Mouse (Mus musculus) kidney, postnatal 0 days (tissue): ENCODE results near the gene Pglyrp2. TPM values are rescaled to one million over a fixed set of nuclear protein-coding genes. Genes with fewer than 3 reads are reported as not detected.
A peak's percentile ranks its signal among the peaks of the same experiment; 100 is the strongest.

ENCODE experiments used
- ATAC-seq: fragments of 200-750 bp; cut with Nextera tagmentation; replicated peaks from 2 replicates; pipeline ENCODE4 v1.8.0; 2017; ENCODE audit warnings: low read depth, moderate number of reproducible peaks, moderate TSS enrichment, moderate library complexity; ENCODE audit not compliant: low FRiP score
- DNase-seq: peaks from one replicate; pipeline ENCODE4 v3.0.0-alpha.2; 2016; ENCODE audit warnings: low spot score
- H3K27ac ChIP-seq: fragments of 300-500 bp; sonication (generic); 2 replicates; pipeline ENCODE4 v1.5.1; 2014; ENCODE audit warnings: mild to moderate bottlenecking
- H3K27me3 ChIP-seq: fragments of 300-500 bp; sonication (generic); 2 replicates; pipeline ENCODE4 v1.6.1; 2014; ENCODE audit warnings: low read length, mixed read lengths; ENCODE audit not compliant: insufficient read depth
- H3K36me3 ChIP-seq: fragments of 300-500 bp; sonication (generic); 2 replicates; pipeline ENCODE4 v1.6.1; 2014; ENCODE audit warnings: low read length, mixed read lengths; ENCODE audit not compliant: insufficient read depth
- H3K4me1 ChIP-seq: fragments of 300-500 bp; sonication (generic); replicated peaks from 2 replicates; pipeline ENCODE4 v1.6.1; 2014; ENCODE audit warnings: antibody characterized with exemption, low read length, mixed read lengths; ENCODE audit not compliant: insufficient read depth
- H3K4me2 ChIP-seq: fragments of 300-500 bp; sonication (generic); 2 replicates; pipeline ENCODE4 v1.6.1; 2014; ENCODE audit warnings: mild to moderate bottlenecking, low read length, moderate library complexity, mixed read lengths
- H3K4me3 ChIP-seq: fragments of 300-500 bp; sonication (generic); replicated peaks from 2 replicates; pipeline ENCODE4 v1.5.1; 2014; ENCODE audit warnings: low read depth, low read length
- H3K9ac ChIP-seq: fragments of 300-500 bp; sonication (generic); 2 replicates; pipeline ENCODE4 v1.6.1; 2014; ENCODE audit warnings: low read depth, low read length
- H3K9me3 ChIP-seq: fragments of 300-500 bp; sonication (generic); replicated peaks from 2 replicates; pipeline ENCODE4 v1.6.1; 2016; ENCODE audit warnings: low read length, inconsistent platforms, mixed read lengths
- CTCF ChIP-seq: IDR thresholded peaks from 2 replicates; pipeline ENCODE4 v1.5.1; 2016; ENCODE audit warnings: antibody characterized with exemption, low read depth, mild to moderate bottlenecking, moderate library complexity
- WGBS: fragments of 180-500 bp; shearing (Covaris S2); extraction: QIAGEN DNeasy Blood & Tissue Kit; methylation state at CpG from one replicate; pipeline ENCODE4 v1.1.7; 2014; 5-methylcytosine and 5-hydroxymethylcytosine counted together
- microRNA-seq: library from miRNA; unstranded; fragments of <30 nt; microRNA quantifications from one replicate; pipeline ENCODE4, GENCODE M21; 2016
- polyA plus RNA-seq: library from polyadenylated mRNA; unstranded; fragments of >200 nt; fragmentation: Nextera tagmentation; extraction: Ambion mirVana; gene quantifications from 2 replicates; pipeline ENCODE4 v1.2.1, GENCODE M21; 2015

Pglyrp2 gene
- polyA plus RNA-seq, 1 experiment from 2014 or later, result not detected

- H3K9ac ChIP-seq, result peak overlapping the region; percentile 38; the same call in 1 of the 2 replicates
- peak overlapping the region; percentile 75; the same call in 1 of the 2 replicates for H3K4me3 ChIP-seq
- 0 out of 2 replicates have a peak, but pooled peaks have one; percentile 0 for TF ChIP-seq CTCF
- no peaks in the 10 kb centered on the region for H3K9me3 ChIP-seq
- peaks cover 21% of the 10 kb centered on the region for H3K36me3 ChIP-seq
- peak overlapping the region; percentile 80 for H3K27ac ChIP-seq
- ATAC-seq, result no peak
- H3K4me2 ChIP-seq, result peak overlapping the region; percentile 89
- DNase-seq, result no peak
- 48% methylated on average over 5 of the region's 5 CpGs for WGBS
- peaks cover 11% of the 10 kb centered on the region for H3K4me1 ChIP-seq
- H3K27me3 ChIP-seq, result no peaks in the 10 kb centered on the region
Measured at GRCm38 (mm10) chr17:32364850-32365249, 59.1 kb downstream of the Pglyrp2 start.

- 0% methylated on average over 29 of the region's 47 CpGs for WGBS
- ATAC-seq, result peak; percentile 92
- Histone ChIP-seq H3K27me3 (no peaks in the 10 kb centered on the region), H3K36me3 (peaks cover 24% of the 10 kb centered on the region), H3K4me3 (peak overlapping the region; percentile 75), H3K4me1 (peaks cover 11% of the 10 kb centered on the region), H3K9me3 (no peaks in the 10 kb centered on the region), H3K9ac (peak overlapping the region; percentile 96), H3K27ac (peak overlapping the region; percentile 80), H3K4me2 (peak overlapping the region; percentile 89)
- peak; percentile 32; the same call in 1 of the 2 replicates for TF ChIP-seq CTCF
- DNase-seq, result peak; percentile 94
Measured at GRCm38 (mm10) chr17:32364331-32364730, 59.6 kb downstream of the Pglyrp2 start.

DNA sequence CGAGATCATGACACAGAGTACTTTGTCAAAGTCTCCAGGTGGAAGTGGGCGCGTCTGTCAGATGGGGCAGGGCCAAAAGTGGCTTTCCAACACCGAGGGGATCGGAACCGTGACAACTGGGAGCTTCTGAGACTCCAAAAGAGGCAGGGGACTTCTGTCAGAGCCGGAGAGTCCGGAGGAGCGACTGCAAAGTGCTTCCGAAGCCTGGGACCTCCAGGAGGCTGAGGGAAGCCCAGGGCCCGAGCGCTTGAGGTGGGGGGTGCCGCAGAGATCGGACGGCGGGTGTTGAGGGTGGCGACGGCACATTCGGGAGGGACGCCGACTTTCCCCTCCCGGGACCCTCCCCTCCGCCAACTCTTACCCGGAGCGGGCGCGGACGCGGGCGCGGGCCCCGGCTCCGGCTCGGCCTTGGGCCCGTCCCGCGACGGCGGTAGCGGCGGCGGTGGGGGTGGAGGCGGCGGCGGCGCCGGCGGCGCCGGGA, 60.1 kb downstream of the Pglyrp2 start:
- Histone ChIP-seq H3K4me3 (peak overlapping the region; percentile 75), H3K27ac (peak overlapping the region; percentile 80), H3K4me1 (peaks cover 8% of the 10 kb centered on the region), H3K4me2 (peak overlapping the region; percentile 89), H3K9me3 (no peaks in the 10 kb centered on the region), H3K36me3 (peaks cover 29% of the 10 kb centered on the region), H3K27me3 (no peaks in the 10 kb centered on the region), H3K9ac (peak overlapping the region; percentile 96)
- ATAC-seq (peak; percentile 45), DNase-seq (peak; percentile 33)
- TF ChIP-seq CTCF, result no peak
- WGBS, result 0% methylated on average over 23 of the region's 50 CpGs

- no peak overlapping the region for H3K27ac ChIP-seq
- no peak for TF ChIP-seq CTCF
- H3K4me3 ChIP-seq, result peak overlapping the region; percentile 75; the same call in 1 of the 2 replicates
- 85% methylated on average over 4 of the region's 4 CpGs for WGBS
- DNase-seq (no peak), ATAC-seq (no peak)
- H3K9me3 ChIP-seq, result no peaks in the 10 kb centered on the region
- H3K4me2 ChIP-seq, result peak overlapping the region; percentile 89
- H3K9ac ChIP-seq, result peak overlapping the region; percentile 96; the same call in 1 of the 2 replicates
- peaks cover 8% of the 10 kb centered on the region for H3K4me1 ChIP-seq
- no peaks in the 10 kb centered on the region for H3K27me3 ChIP-seq
- H3K36me3 ChIP-seq, result peaks cover 35% of the 10 kb centered on the region
Measured at GRCm38 (mm10) chr17:32362686-32363085, 61.3 kb downstream of the Pglyrp2 start.

Small RNA genes lying within 50 kb of the gene (microRNA-seq; reads per million reads assigned to microRNA genes)
- gene Gm22201, result not detected

Other genes starting within 250 kb of the Pglyrp2 start
- 0.18 and 0.30 TPM in 2 replicates for gene Ephx3, start 234.6 kb downstream of the Pglyrp2 start, polyA plus RNA-seq
- 55.5 and 58.4 TPM in 2 replicates for gene Brd4, start 139.4 kb downstream of the Pglyrp2 start, polyA plus RNA-seq
- 51.4 and 55.8 TPM in 2 replicates for gene Akap8, start 102.9 kb downstream of the Pglyrp2 start, polyA plus RNA-seq
- gene Akap8l, start 73.6 kb downstream of the Pglyrp2 start, polyA plus RNA-seq, result 63.2 and 70.2 TPM in 2 replicates
- gene Wiz, start 34.7 kb downstream of the Pglyrp2 start, polyA plus RNA-seq, result 18.6 and 20.8 TPM in 2 replicates
- gene Rasal3, start 20.6 kb downstream of the Pglyrp2 start, polyA plus RNA-seq, result 0.29 and 0.53 TPM in 2 replicates
- gene Cyp4f39, start 28.6 kb upstream of the Pglyrp2 start, polyA plus RNA-seq, result 0.54 and 0.98 TPM in 2 replicates
- 6.6 and 6.8 TPM in 2 replicates for gene Cyp4f17, start 81.9 kb upstream of the Pglyrp2 start, polyA plus RNA-seq
- gene Cyp4f16, start 112.4 kb upstream of the Pglyrp2 start, polyA plus RNA-seq, result 24.0 and 25.4 TPM in 2 replicates
- gene Cyp4f37, start 197.1 kb upstream of the Pglyrp2 start, polyA plus RNA-seq, result not detected in 2 replicates
- gene Cyp4f40, start 234.7 kb upstream of the Pglyrp2 start, polyA plus RNA-seq, result 0.05 TPM in 1 of 2 replicates, not detected in the other